Mouse (Mus musculus): Measurements from ENCODE around the gene Itga6. TPM values are rescaled to one million over a fixed set of nuclear protein-coding genes. Genes with fewer than 3 reads are reported as not detected.
A peak's percentile ranks its signal among the peaks of the same experiment; 100 is the strongest.

Gene Itga6
- total RNA-seq, 4 experiments from 2014 or later = 25.3 to 30.3 (median 28.1) TPM

DNA sequence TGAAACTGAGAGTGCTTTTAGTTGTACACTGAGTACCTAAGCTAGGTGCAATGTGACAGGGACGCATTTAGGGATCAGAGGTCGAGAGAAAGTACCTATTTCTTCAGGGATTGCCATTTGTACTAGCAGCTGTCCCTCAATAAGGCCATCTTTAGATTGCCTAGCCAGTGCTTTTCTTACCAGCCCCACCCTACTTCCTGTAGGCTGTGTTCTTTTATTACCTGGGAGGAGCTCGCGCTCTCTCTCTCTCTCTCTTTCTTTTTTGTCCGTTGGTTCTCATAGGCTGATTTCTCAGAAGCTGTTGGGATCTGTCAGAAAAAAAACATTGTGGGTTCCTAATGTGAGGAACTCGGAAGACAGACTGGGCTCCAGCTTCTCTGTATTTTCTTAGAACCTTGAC lies 55.4 kb downstream of the Itga6 start:
- DNase-seq (ENCODE audit: low spot score in 2 of 2) = no peak

DNA sequence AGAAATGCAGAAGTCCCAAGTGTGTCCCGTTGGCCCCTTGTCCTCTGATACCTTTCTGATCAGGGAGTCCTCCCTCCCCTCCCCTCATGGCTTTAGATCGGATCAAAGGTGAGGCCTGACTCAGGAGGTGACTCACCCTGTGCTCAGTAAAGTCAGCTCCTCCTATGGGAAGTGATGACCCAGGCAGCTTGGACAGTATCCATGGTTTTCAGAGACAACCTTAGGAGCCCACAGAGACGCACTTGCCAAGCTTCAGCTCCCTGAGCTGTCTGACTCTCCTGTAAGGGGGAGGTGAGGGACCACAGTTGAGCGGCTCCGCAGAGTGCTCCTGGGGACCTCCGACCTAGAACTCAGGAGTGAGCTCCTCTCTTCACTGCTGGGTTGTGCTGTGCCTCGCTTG lies 56.3 kb downstream of the Itga6 start:
- DNase-seq (ENCODE audit: low spot score in 2 of 2) = no peak

- DNase-seq (ENCODE audit: low spot score in 2 of 2) = no peak
These were observed 56.7 kb downstream of the Itga6 start for GRCm38 (mm10) chr2:71802131-71802530.

GRCm38 (mm10) chr2:71805120-71805519 lies 59.7 kb downstream of the Itga6 start:
- no peak for DNase-seq (ENCODE audit: low spot score in 2 of 2)

- DNase-seq (ENCODE audit: low spot score in 2 of 2) = no peak
These were observed 60.5 kb downstream of the Itga6 start for GRCm38 (mm10) chr2:71805611-71806567.

DNA sequence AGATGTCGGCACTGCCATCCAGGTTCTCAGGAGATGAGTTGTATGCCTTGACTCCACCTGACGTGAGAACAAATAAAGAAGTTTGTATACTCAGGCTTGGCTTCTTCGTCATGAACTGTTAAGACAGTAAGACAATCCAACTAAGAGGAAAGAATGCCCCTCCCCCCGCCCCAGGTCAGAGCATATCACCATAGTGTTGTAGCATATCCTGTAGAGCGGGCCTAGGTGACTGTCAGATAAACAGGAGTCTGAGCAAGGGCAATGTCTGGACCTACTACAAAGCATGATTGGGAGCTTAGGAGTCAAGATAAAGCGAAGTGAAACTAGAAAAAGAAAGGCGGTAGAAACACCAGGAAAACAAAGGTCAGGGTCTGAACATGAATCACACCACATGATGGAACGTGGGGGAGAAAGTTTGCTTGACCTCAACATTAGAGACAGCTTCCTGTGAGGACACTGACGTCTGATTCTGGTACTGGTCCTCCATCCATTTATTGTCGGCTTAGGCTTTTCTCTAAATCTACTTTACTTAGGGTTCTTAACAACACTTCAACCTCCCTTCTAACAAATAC lies 64.0 kb downstream of the Itga6 start:
- DNase-seq (ENCODE audit: low spot score in 2 of 2) = no peak

- no peak for DNase-seq (ENCODE audit: low spot score in 2 of 2)
These were observed 64.6 kb downstream of the Itga6 start for GRCm38 (mm10) chr2:71810010-71810409.

GRCm38 (mm10) chr2:71810906-71811305 lies 65.5 kb downstream of the Itga6 start:
- no peak for DNase-seq (ENCODE audit: low spot score in 2 of 2)

DNA sequence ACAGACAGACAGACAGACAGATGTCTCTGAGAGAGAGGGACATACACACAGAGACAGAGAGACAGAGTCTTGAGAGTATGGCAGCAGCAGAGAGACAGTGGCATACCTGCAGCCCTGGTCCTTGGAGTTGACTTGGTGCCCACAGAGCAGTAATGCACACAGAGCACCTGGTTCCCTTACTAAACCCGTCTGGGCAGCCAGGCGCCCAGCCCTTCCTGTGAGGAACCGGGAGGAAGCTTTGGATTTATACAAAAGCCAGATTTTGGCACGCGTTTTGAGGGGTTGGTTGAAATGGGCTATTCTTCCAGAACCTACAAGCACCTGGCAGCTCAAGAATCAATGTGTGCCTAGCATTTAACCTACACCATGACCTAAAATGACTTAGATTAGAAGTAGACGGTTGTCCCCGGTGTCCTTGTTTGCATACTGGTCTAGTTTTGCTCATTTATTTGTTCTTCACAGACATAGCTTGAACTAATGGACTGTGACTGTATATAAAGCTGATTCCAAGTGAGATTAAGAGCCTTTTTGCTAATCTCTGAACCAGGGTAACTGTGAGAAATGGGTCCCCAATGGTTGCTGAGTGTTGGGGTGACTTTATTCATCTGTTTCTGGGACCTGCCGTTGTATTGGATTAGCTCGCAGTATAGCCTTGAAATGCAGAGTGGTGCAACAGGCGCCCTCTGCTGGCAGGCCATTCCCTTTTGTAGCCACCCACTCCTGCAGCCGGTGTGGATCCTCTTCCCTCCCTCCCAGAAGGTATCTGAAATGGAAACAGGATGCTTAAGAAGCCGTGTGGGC lies 67.0 kb downstream of the Itga6 start:
- peak; percentile 75 to 79 for DNase-seq (ENCODE audit: low spot score in 2 of 2)

DNA sequence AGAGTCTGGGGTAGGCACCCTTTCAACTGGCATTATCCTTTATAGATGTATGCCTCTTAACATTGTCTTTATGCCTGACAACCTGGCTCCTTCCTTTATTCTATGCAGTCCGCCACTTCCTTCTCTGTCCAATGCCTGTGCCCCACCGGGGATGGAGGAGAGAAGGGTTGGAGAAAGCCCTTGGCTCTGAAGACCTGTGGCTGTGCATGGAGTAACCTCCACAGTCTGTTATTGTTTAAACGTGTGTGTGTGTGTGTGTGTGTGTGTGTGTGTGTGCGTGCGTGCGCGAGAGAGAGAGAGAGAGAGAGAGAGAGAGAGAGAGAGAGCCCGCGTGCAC lies 67.6 kb downstream of the Itga6 start:
- DNase-seq (ENCODE audit: low spot score in 2 of 2) = no peak

- DNase-seq (ENCODE audit: low spot score in 2 of 2) = no peak
These were observed 68.0 kb downstream of the Itga6 start for GRCm38 (mm10) chr2:71813371-71813770.

DNA sequence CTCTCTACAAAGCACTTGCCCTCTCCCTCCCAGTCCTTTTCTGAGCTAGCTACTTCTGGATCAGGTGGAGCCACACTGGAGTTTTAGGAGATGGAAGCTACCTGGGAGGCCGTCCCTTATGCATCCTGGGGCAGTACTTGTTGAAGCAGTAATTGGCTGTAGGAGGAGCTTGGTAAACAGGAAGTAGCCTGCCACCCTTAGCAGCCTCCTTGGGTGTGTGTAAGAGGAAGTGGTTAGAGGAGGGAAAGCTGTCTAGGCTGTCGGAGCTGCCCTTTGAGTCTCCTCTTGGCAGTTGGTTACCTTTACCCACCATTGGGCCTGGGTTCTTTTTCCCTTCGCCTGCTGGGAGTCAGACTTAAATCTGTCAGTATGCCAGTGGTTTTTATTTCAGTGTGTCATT lies 68.6 kb downstream of the Itga6 start:
- no peak for DNase-seq (ENCODE audit: low spot score in 2 of 2)

- no peak for DNase-seq (ENCODE audit: low spot score in 2 of 2)
These were observed 69.9 kb downstream of the Itga6 start for GRCm38 (mm10) chr2:71815279-71815678.

GRCm38 (mm10) chr2:71816391-71817041 lies 71.1 kb downstream of the Itga6 start:
- DNase-seq (ENCODE audit: low spot score in 2 of 2) = no peak

- DNase-seq (ENCODE audit: low spot score in 2 of 2) = no peak
These were observed 78.7 kb downstream of the Itga6 start for GRCm38 (mm10) chr2:71824146-71824545.

DNA sequence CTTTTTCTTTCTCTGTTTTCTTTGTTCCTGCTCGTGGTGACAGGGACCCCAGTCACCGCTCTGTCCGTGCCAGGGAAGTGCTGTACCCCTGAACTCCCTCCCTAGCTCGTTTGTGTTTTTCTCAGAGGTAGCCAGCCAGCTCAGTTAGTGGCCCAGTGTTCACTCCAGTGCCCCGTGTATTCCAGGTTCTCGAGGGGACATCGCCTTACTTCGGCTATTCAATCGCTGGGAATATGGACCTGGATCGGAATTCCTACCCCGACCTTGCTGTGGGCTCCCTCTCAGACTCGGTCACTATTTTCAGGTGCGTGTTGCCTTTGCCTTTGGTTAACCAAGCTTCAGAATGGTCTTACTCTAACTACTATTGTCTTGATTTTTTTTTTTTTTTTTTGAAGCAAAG lies 82.3 kb downstream of the Itga6 start:
- DNase-seq (ENCODE audit: low spot score in 2 of 2) = no peak

- DNase-seq (ENCODE audit: low spot score in 2 of 2) = no peak
These were observed 83.5 kb downstream of the Itga6 start for GRCm38 (mm10) chr2:71828928-71829327.

DNA sequence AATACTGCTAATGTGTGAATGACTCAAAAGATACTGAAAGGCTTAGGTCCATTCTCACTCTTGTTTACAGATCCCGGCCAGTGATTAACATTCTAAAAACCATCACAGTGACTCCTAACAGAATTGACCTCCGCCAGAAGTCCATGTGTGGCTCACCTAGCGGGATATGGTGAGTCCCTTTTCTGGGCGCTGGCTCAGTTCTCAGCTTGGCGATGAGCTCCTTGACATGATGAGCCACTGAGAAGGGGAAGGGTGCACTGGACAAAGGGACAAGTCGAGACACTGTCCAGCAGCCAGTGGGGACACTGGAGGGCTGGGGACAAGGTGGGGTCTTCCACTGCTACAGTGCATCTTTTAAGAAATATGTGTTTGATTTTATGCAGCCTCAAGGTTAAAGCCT lies 88.2 kb downstream of the Itga6 start:
- DNase-seq (ENCODE audit: low spot score in 2 of 2) = no peak

DNA sequence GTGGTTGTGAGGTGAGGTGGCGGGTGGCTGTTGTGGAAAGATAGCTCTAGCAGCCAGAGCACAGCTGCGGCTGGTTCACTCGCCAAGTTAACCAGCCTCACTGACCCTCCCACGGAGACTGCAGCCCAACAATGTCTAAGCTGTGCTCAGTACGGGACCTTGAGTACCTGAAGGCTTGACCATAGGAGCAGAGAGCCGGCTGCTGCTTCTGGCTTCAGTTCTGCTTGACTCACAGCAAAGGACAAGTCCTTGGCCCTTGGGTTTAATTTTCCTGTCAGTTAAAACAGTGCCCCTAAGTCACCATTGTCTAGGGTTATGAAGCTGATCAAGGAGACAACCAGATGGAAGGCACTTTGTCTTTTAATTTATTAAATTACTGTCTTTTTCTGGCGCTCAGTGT lies 89.0 kb downstream of the Itga6 start:
- DNase-seq (ENCODE audit: low spot score in 2 of 2) = no peak

DNA sequence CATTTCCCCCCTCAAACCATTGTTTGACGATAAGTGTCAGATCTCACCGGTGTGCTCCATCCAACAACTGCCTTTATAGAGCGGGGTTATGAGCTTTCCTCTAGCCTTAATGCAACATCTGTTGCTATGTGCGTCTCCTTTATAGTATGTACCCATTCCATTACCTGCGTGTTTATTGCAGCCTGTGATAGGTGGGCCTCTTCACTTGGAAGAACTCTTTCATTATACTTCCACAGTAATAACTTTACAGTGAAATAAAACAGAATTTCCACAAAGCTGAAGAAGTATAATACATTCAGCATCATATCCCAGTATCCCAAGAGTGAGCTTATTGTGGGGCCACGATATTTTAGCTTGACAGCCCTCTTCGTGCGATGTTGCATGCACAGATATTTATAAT lies 90.1 kb downstream of the Itga6 start:
- no peak for DNase-seq (ENCODE audit: low spot score in 2 of 2)

DNA sequence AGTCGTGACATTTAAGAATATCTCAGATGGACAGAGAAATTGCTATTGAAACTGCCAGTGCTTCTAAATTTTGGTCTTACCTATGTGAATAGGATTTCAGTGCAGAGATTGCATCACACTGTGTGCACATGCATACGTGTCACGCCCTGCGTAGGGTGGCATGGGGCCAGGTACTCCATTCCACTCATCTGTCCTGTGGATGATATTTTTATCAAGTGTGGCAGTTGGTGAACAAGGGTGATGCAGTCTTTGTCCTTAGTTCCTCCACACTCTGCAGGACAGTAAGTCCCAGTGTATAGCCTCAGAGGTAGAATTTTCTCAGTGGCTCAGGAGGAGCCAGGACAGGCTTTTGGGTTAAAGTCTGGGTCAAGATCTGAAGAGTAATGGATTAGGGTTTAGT lies 90.8 kb downstream of the Itga6 start:
- no peak for DNase-seq (ENCODE audit: low spot score in 2 of 2)

- no peak for DNase-seq (ENCODE audit: low spot score in 2 of 2)
These were observed 91.8 kb downstream of the Itga6 start for GRCm38 (mm10) chr2:71837261-71837660.
